In genomic region chr8:95315350-95315749, GRCm38 (mm10) we compare ENCODE assay signal across 25 mouse cellular contexts. TPM values are rescaled to one million over a fixed set of nuclear protein-coding genes. Genes with fewer than 3 reads are reported as not detected.
"Had no signal": no experiment of that assay in that cellular context is flagged by ENCODE, and none has a peak within 500 bp of the region (broad histone marks: within the 10 kb centered on the region; RNA-seq: fewer than 3 reads in every experiment).

No protein-coding gene starts in this region.

- H3K9me3 ChIP-seq: heart, embryonic 10.5 days; hindbrain, embryonic 10.5 days; hindbrain, embryonic 12.5 days; intestine, embryonic 15.5 days; limb, embryonic 10.5 days; liver, embryonic 13.5 days; liver, embryonic 15.5 days had no signal

- H3K36me3 ChIP-seq: heart, embryonic 10.5 days; heart, embryonic 12.5 days; hindbrain, embryonic 10.5 days; hindbrain, embryonic 12.5 days; intestine, embryonic 15.5 days; limb, embryonic 10.5 days; limb, embryonic 12.5 days; liver, embryonic 13.5 days; liver, embryonic 15.5 days had no signal

- DNase-seq: gastrocnemius, adult 2 months; gastrocnemius, postnatal 10 days; gastrocnemius, postnatal 25 days; heart, adult 18-20 months; heart, postnatal 10 days; heart, postnatal 4 days; liver; liver, embryonic 13.5 days had no signal

- H3K27ac ChIP-seq: gastrocnemius, adult 2 months; heart, embryonic 10.5 days; hindbrain, embryonic 10.5 days; hindbrain, embryonic 12.5 days; hindbrain, embryonic 14.5 days; intestine, embryonic 15.5 days; layer of hippocampus, adult 2 months; left cerebral cortex, adult 2 months; limb, embryonic 10.5 days; limb, embryonic 12.5 days; liver, embryonic 13.5 days; liver, embryonic 15.5 days had no signal

- ATAC-seq: forebrain, embryonic 16.5 days; hindbrain, embryonic 16.5 days; inflammation-experienced regulatory T-cells, adult 6 months; intestine, embryonic 15.5 days; intestine, postnatal 0 days had no signal

- H3K4me2 ChIP-seq: heart, embryonic 12.5 days; hindbrain, embryonic 12.5 days; hindbrain, embryonic 14.5 days; intestine, embryonic 15.5 days; limb, embryonic 12.5 days; liver, embryonic 11.5 days; liver, embryonic 13.5 days; liver, embryonic 15.5 days had no signal

- H3K9ac ChIP-seq: heart, embryonic 12.5 days; hindbrain, embryonic 12.5 days; hindbrain, embryonic 14.5 days; intestine, embryonic 15.5 days; limb, embryonic 12.5 days; liver, embryonic 13.5 days; liver, embryonic 15.5 days had no signal

- H3K27me3 ChIP-seq: intestine, embryonic 15.5 days had no signal

- H3K4me3 ChIP-seq: gastrocnemius, adult 2 months; heart, embryonic 10.5 days; heart, embryonic 12.5 days; hindbrain, embryonic 10.5 days; hindbrain, embryonic 12.5 days; intestine, embryonic 15.5 days; layer of hippocampus, adult 2 months; left cerebral cortex, adult 2 months; limb, embryonic 10.5 days; limb, embryonic 12.5 days; liver, embryonic 13.5 days; liver, embryonic 15.5 days had no signal

RNA-seq across cellular contexts. Expression of gene Tepp, which starts 5.0 kb away (rescaled TPM):
- polyA plus RNA-seq: heart, embryonic 10.5 days; heart, embryonic 12.5 days; heart, embryonic 14.5 days; hindbrain, embryonic 10.5 days; hindbrain, embryonic 12.5 days; inflammation-experienced regulatory T-cells, adult 6 months; intestine, embryonic 15.5 days; intestine, postnatal 0 days; limb, embryonic 10.5 days; liver, embryonic 11.5 days; liver, embryonic 13.5 days; liver, embryonic 15.5 days had no signal

RNA-seq across cellular contexts. Expression of gene Cngb1, which starts 9.0 kb away (rescaled TPM):
- polyA plus RNA-seq: heart, embryonic 10.5 days; liver, embryonic 13.5 days had no signal
